Mouse (Mus musculus): ENCODE measurements around the gene Bicral. TPM values are rescaled to one million over a fixed set of nuclear protein-coding genes. Genes with fewer than 3 reads are reported as not detected.
"Not testable (repeated sequence)": the region's sequence is repeated elsewhere in the genome, so short reads cannot be mapped to it uniquely, and the experiment has no call there.

Bicral gene
- total RNA-seq, 2 experiments from 2014 or later = 11.9 to 13.4 TPM

GRCm38 (mm10) chr17:46801761-46802160 lies 56.5 kb downstream of the Bicral start:
- DNase-seq = no peak
- no peak for TF ChIP-seq CTCF (IDR thresholded peaks at IDR 0.05)
- Histone ChIP-seq H3K27ac (no peak overlapping the region), H3K4me3 (no peak overlapping the region)
- intact Hi-C loops (cut with DNase I) = no loop called here

GRCm38 (mm10) chr17:46799680-46800079 lies 58.6 kb downstream of the Bicral start:
- intact Hi-C loops (cut with DNase I) = no loop called here
- Histone ChIP-seq H3K27ac (no peak overlapping the region), H3K4me3 (no peak overlapping the region)
- TF ChIP-seq CTCF (IDR thresholded peaks at IDR 0.05) = no peak
- DNase-seq = no peak

- no peak for TF ChIP-seq CTCF (IDR thresholded peaks at IDR 0.05)
- Histone ChIP-seq H3K27ac (no peak overlapping the region), H3K4me3 (no peak overlapping the region)
- intact Hi-C loops (cut with DNase I) = no loop called here
- no peak for DNase-seq
These were observed 60.9 kb downstream of the Bicral start for GRCm38 (mm10) chr17:46797386-46797785.

- H3K4me3 ChIP-seq = no peak overlapping the region
- no peak for DNase-seq
- no peak overlapping the region for H3K27ac ChIP-seq
- TF ChIP-seq CTCF (IDR thresholded peaks at IDR 0.05) = no peak
- intact Hi-C loops (cut with DNase I) = no loop called here
These were observed 61.5 kb downstream of the Bicral start for GRCm38 (mm10) chr17:46796743-46797142.

GRCm38 (mm10) chr17:46792963-46793362 lies 65.3 kb downstream of the Bicral start:
- Histone ChIP-seq H3K27ac (no peak overlapping the region), H3K4me3 (no peak overlapping the region)
- intact Hi-C loops (cut with DNase I) = no loop called here
- no peak for DNase-seq
- TF ChIP-seq CTCF (IDR thresholded peaks at IDR 0.05) = no peak

- H3K27ac ChIP-seq; H3K4me3 ChIP-seq; intact Hi-C loops (cut with DNase I); DNase-seq: not testable (repeated sequence)
These were observed 70.3 kb downstream of the Bicral start for GRCm38 (mm10) chr17:46787974-46788373.

- DNase-seq = no peak
- TF ChIP-seq CTCF (IDR thresholded peaks at IDR 0.05) = no peak
- H3K27ac ChIP-seq = no peak overlapping the region
- intact Hi-C loops (cut with DNase I) = no loop called here
- no peak overlapping the region for H3K4me3 ChIP-seq
These were observed 71.3 kb downstream of the Bicral start for GRCm38 (mm10) chr17:46786952-46787351.

- no peak for TF ChIP-seq CTCF (IDR thresholded peaks at IDR 0.05)
- H3K27ac ChIP-seq = peak overlapping the region; percentile 84
- peak overlapping the region; percentile 96 for H3K4me3 ChIP-seq
- intact Hi-C loops (cut with DNase I) = loop anchor here (2.0 to 5.0 kb wide), 2 partner anchors 74 to 106 kb away; partner anchors contain the start of gene Bicral
- DNase-seq = no peak
These were observed 75.1 kb downstream of the Bicral start for GRCm38 (mm10) chr17:46783222-46783565.

- peak; percentile 78 for TF ChIP-seq CTCF (IDR thresholded peaks at IDR 0.05)
- DNase-seq = peak; percentile 95
- intact Hi-C loops (cut with DNase I) = loop anchor here (2.0 to 5.0 kb wide), 2 partner anchors 75 to 106 kb away; partner anchors contain the start of gene Bicral
- Histone ChIP-seq H3K4me3 (peak within 1 kb of the TSS; percentile 96), H3K27ac (peak within 1 kb of the TSS; percentile 84)
These were observed 75.7 kb downstream of the Bicral start, which contains the start of gene Rpl7l1 for GRCm38 (mm10) chr17:46782341-46783221. TSS of gene Rpl7l1 (minus strand) at chr17:46782672.

GRCm38 (mm10) chr17:46781876-46782275 lies 76.4 kb downstream of the Bicral start:
- no peak for DNase-seq
- intact Hi-C loops (cut with DNase I) = loop anchor here (2.0 to 5.0 kb wide), 2 partner anchors 75 to 107 kb away; partner anchors contain the start of gene Bicral
- H3K27ac ChIP-seq = peak overlapping the region; percentile 84
- H3K4me3 ChIP-seq = peak overlapping the region; percentile 96
- no peak for TF ChIP-seq CTCF (IDR thresholded peaks at IDR 0.05)

GRCm38 (mm10) chr17:46776087-46776486 lies 82.2 kb downstream of the Bicral start:
- H3K4me3 ChIP-seq = no peak overlapping the region
- no peak for DNase-seq
- no peak for TF ChIP-seq CTCF (IDR thresholded peaks at IDR 0.05)
- H3K27ac ChIP-seq = no peak overlapping the region
- intact Hi-C loops (cut with DNase I) = no loop called here

- Histone ChIP-seq H3K27ac (no peak overlapping the region), H3K4me3 (no peak overlapping the region)
- no peak for DNase-seq
- no peak for TF ChIP-seq CTCF (IDR thresholded peaks at IDR 0.05)
- intact Hi-C loops (cut with DNase I) = no loop called here
These were observed 83.2 kb downstream of the Bicral start for GRCm38 (mm10) chr17:46775070-46775469.

GRCm38 (mm10) chr17:46774131-46774472 lies 84.2 kb downstream of the Bicral start:
- peak overlapping the region; percentile 81 for H3K4me3 ChIP-seq
- TF ChIP-seq CTCF (IDR thresholded peaks at IDR 0.05) = no peak
- H3K27ac ChIP-seq = peak overlapping the region; percentile 96
- no peak for DNase-seq
- intact Hi-C loops (cut with DNase I) = no loop called here
